Mouse (Mus musculus) skeletal muscle tissue, adult 2 months (tissue): Measurements from ENCODE around the gene Iqsec2.

ENCODE experiments used
- DNase-seq: peaks from one replicate; pipeline ENCODE4 v3.0.0-alpha.2; 2012; ENCODE audit warnings: low read depth, low spot score

Gene Iqsec2

GRCm38 (mm10) chrX:152244492-152245189, 100.6 kb downstream of the Iqsec2 start:
- no peak for DNase-seq

GRCm38 (mm10) chrX:152271189-152271588, 127.1 kb downstream of the Iqsec2 start:
- DNase-seq: no peak
